Mouse (Mus musculus): ENCODE measurements at regions not wholly inside any gene's neighbourhood (a gene's known extent, or its start where the extent isn't known, plus 50 kb on each side); places are given as distances from the start of the nearest gene placed in this dataset.
A peak's percentile ranks its signal among the peaks of the same experiment; 100 is the strongest.

DNA sequence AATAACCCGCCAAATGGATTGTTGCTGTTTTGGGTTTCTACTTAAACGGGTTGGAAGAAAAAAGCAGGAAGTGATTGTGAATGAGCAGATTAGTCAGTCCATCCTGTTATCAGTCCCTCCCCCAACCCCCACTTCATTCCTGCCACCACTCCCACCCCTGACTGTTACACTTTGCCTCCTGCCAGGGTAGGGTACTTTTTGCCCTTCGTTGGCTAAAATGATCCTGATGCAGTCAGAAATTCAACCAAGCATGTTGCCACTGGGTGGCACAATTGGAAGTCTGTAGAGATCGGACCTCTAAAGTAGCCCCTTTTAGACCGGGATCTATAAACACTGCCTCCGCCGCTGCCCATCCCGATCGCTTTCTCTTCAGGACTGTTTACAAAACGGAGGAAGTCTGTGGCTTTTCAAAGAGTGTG is 96.0 kb upstream of the Jazf1 start:
- TF ChIP-seq CTCF (IDR thresholded peaks at IDR 0.05; ENCODE audit: low read depth), result peak; percentile 74
- no peak for TF ChIP-seq EP300 (optimal IDR thresholded peaks at IDR 0.05)
